Mouse (Mus musculus) cerebellum, adult 2 months (tissue): ENCODE measurements around the gene Negr1. TPM values are rescaled to one million over a fixed set of nuclear protein-coding genes. Genes with fewer than 3 reads are reported as not detected.
A peak's percentile ranks its signal among the peaks of the same experiment; 100 is the strongest.

ENCODE experiments used
- DNase-seq, 2 experiments: peaks; one replicate each; pipeline ENCODE4 v3.0.0; 2021
- H3K27ac ChIP-seq: fragments of 200-500 bp; 2 replicates; pipeline ENCODE4 v1.5.1; 2012; ENCODE audit warnings: low read length, control low read depth, inconsistent platforms; ENCODE audit not compliant: insufficient read depth
- H3K27me3 ChIP-seq: fragments of 200-500 bp; 2 replicates; pipeline ENCODE4 v1.6.1; 2012; ENCODE audit warnings: inconsistent platforms, mild to moderate bottlenecking, low read length, moderate library complexity; ENCODE audit not compliant: control insufficient read depth, insufficient read depth
- H3K4me1 ChIP-seq: fragments of 200-500 bp; 2 replicates; pipeline ENCODE4 v1.6.1; 2011; ENCODE audit warnings: low read length; ENCODE audit not compliant: control insufficient read depth, insufficient read depth
- H3K4me3 ChIP-seq: fragments of 200-500 bp; replicated peaks from 2 replicates; pipeline ENCODE3; 2011; ENCODE audit warnings: mild to moderate bottlenecking, low read depth, low read length, control low read depth; ENCODE audit not compliant: insufficient read depth
- CTCF ChIP-seq: fragments of 200-500 bp; IDR thresholded peaks from 2 replicates; pipeline ENCODE4 v1.5.1; 2011; ENCODE audit warnings: low read depth, mild to moderate bottlenecking, control low read depth, low read length, moderate library complexity, borderline replicate concordance; ENCODE audit not compliant: insufficient read depth
- POLR2A ChIP-seq: fragments of 200-500 bp; IDR thresholded peaks from 2 replicates; pipeline ENCODE4 v1.6.1; 2011; ENCODE audit warnings: low read length, control low read depth, borderline replicate concordance; ENCODE audit not compliant: insufficient read depth
- WGBS: fragments of 180-500 bp; shearing (Covaris S2); methylation state at CpG from one replicate; pipeline ENCODE4 v1.1.7; 2018; 5-methylcytosine and 5-hydroxymethylcytosine counted together
- polyA plus RNA-seq: library from polyadenylated mRNA; depleted of rRNA; stranded (reverse); fragments of >200 nt; gene quantifications from 2 replicates; pipeline ENCODE4 v1.2.3, GENCODE M21; 2012

The Negr1 gene
- polyA plus RNA-seq, 1 experiment = 83.3 TPM

DNA sequence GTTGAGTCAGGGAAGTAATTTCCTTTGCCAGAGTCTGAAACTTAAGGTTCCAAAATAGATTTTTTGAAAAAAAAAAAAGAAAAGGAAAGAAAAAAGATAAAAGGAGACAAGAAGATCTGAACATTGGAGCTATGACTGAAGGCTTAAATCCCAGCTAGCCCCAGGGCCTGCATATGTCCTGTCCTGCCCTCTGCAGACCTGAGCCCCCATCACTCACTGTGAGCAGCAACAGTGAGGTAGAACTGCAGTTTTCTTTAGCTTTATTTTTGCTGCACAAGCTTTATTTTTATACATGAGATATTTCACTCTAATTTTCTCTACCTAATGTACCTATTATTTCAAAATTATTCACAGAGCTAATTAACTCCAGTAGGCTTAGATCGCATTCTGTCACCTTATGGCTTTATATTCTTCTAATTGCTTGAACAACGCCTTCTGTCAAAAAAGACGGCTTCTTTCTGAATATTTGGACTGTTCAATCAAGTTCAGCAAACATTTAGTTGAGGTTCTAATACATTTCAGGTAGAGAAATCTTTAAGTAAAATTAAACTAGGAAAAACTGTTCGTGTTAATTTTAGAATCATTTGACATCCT lies 192.3 kb downstream of the Negr1 start:
- 67% methylated on average over 4 of the region's 4 CpGs for whole genome bisulfite sequencing
- Histone ChIP-seq H3K4me3 (no peak overlapping the region), H3K27ac (no peak overlapping the region), H3K4me1 (no peaks in the 10 kb centered on the region; the same call in 1 of the 2 replicates), H3K27me3 (no peaks in the 10 kb centered on the region)
- TF ChIP-seq POLR2A (no peak), CTCF (no peak)
- DNase-seq = no peak

DNA sequence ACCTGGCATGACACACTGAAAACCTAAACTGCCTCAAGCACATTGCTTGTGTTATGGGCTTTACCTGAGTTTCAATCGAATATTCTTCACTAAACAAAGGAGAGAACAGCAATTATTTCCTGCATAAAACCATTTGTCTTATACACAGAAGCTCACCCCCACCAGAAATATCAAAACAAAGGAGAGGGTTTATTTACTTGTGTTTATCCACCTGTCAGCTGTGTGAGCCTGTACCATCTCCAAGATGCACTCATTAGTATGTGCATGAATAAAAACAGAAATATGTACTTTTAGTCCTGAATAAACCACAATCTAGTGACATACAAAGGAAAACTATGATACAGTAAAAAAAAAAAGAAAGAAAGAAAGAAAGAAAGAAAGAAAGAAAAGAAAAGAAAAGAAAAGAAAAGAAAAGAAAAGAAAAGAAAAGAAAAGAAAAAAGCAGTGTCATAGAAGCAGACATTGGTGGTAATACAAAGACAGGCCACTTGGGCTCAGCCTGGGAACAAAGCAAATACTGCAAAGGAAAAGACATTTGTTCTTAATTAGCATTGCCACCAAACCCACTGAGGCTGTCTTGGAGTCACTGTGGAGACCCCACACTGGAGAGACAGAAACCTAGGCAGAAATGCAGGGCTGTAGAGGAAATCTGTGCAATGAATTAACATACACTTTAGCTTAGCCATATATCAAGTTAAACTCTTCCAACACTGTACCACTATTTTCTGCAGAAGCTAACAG lies 193.4 kb downstream of the Negr1 start:
- TF ChIP-seq POLR2A (no peak), CTCF (no peak)
- Histone ChIP-seq H3K4me3 (no peak overlapping the region), H3K4me1 (no peaks in the 10 kb centered on the region; the same call in 1 of the 2 replicates), H3K27ac (no peak overlapping the region), H3K27me3 (no peaks in the 10 kb centered on the region)
- 89% methylated on average over 1 of the region's 1 CpGs for WGBS
- no peak for DNase-seq

DNA sequence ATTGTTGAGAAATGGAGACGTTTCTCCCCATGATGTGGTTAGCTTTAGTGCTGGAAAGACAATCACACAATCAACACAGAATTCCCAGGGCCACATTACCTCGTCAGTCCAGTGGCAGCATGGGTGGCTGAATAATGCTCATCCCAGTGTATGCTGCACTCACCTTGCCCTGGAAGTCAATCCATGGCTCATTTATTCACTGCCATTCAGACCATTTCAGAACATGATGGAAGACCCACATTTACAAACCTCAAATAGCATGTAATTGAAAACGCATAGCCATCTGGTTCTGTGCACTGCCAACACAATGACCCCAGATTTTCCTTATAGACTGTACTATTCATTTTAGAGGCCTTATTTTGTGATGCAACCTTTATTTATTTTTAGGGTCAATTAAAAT lies 203.4 kb downstream of the Negr1 start:
- TF ChIP-seq CTCF (no peak), POLR2A (no peak)

DNA sequence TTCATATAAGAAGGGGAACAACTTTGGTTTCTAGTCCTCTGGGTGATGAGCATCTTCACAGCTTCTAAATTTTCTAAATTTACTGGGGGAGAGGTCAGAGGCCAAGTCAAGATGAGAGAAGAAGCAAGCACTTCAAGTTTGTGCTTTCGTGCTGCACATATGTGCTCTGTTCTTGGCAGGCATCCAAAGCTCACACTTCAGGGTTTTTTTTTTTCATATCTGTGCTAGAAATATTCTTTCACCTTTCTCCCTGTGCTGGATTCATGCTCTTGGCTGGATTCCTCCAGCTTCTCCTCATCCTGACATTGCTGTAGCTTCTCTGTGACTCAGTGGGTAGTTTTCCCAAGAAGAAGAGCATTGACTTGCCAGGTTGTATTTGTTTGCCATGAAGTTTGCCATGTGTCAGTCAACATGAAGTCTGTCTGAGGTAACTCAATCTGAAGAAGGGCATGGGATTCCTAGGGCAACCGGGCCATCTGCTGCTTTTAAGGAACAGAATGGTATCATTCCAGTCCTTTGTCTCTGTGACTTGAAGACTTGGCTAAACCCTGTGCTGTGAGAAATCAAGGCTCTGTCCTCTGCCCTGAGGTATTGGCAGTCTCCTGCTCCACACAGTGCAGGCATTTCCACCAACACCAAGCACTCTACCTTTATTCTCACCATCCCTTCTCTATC lies 204.7 kb downstream of the Negr1 start:
- Histone ChIP-seq H3K4me1 (peaks cover 23% of the 10 kb centered on the region), H3K4me3 (no peak overlapping the region), H3K27ac (no peak overlapping the region), H3K27me3 (no peaks in the 10 kb centered on the region)
- WGBS = 15% methylated on average over 2 of the region's 2 CpGs
- DNase-seq = peak in 1 of 2 experiments; percentile 54
- TF ChIP-seq CTCF = no peak
- TF ChIP-seq POLR2A = no peak

More for the DNA sequence above, 203.4 kb downstream of the Negr1 start:
- Histone ChIP-seq H3K4me3 (no peak overlapping the region), H3K27me3 (no peaks in the 10 kb centered on the region), H3K27ac (no peak overlapping the region), H3K4me1 (peaks cover 23% of the 10 kb centered on the region)
- DNase-seq = no peak
- 60% methylated on average over 3 of the region's 3 CpGs for WGBS

DNA sequence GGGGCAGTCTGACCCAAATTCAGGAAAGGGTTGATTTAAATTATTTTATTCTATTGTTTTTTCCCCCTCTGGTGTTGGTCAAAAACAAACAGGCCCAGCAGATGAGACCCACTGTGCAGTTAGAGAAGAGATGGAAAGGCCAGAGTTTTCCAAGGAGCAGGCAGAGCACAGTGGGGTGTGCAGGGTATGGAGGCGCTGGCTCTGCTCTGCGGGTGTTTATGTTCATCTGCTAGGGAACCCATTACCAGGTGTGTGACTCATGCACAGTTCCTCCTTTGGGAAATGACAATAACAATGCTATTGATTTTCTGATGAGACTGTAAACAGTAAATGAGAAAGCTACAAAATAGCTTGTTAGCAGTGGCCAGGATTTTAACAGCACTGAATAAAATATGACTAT lies 210.0 kb downstream of the Negr1 start:
- Histone ChIP-seq H3K4me1 (peaks cover 19% of the 10 kb centered on the region), H3K27ac (peak overlapping the region; percentile 2; the same call in 1 of the 2 replicates), H3K27me3 (no peaks in the 10 kb centered on the region), H3K4me3 (no peak overlapping the region)
- peak in 1 of 2 experiments; percentile 51 for DNase-seq
- WGBS = 34% methylated on average over 2 of the region's 2 CpGs
- TF ChIP-seq CTCF (no peak), POLR2A (no peak)

DNA sequence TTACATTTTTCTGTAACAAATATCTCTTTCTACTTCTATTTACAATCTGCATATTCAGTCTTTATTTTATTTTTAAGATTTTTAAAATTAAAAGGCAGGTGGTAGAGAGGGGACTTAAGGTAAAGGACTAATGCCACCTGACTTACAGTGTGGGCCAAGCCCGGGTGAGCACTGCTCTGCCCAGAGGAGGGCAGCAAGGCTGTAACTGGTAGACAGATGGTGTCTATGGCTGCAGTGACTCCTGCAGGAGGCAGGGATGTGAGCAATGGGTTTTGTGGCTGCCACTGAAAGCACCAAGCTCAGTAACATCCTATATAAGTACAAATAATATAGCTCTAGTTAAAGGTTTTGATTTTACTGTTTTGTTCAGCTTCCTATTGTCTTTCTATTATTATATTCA lies 210.5 kb downstream of the Negr1 start:
- no peaks in the 10 kb centered on the region for H3K27me3 ChIP-seq
- 9% methylated on average over 1 of the region's 1 CpGs for WGBS
- H3K27ac ChIP-seq = no peak overlapping the region
- no peak for TF ChIP-seq POLR2A
- peak; percentile 90 for TF ChIP-seq CTCF
- DNase-seq = peak; percentile 60 to 80
- H3K4me3 ChIP-seq = no peak overlapping the region
- H3K4me1 ChIP-seq = peaks cover 17% of the 10 kb centered on the region

DNA sequence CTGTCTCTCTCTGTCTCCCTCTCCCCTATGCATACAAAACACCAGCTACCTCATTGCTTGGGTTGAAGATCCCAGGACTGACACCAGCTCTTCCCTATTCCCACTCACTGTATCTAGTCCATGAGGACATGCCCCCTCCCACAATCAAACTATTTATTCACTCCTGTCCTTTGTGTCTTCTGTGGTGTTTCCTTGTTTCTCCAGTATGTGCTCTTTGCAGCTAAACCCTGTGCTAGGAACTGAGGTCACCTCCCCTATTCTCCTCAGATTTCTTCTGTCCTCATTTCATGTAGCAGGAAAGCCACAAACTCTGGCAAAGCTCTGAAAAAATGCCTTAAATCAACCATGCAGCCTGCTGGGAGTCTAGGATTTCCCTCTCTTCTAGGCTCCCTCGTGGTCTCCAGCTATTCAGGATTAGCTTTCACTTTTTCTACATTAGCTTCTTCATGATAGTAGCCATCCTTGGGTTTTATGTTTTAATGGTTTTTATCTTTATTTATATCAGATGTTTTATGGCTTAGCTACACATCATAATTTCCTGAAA lies 222.8 kb downstream of the Negr1 start:
- H3K27me3 ChIP-seq = no peaks in the 10 kb centered on the region
- no peak overlapping the region for H3K4me3 ChIP-seq
- TF ChIP-seq POLR2A = no peak
- TF ChIP-seq CTCF = no peak
- whole genome bisulfite sequencing = 15% methylated on average over 1 of the region's 1 CpGs
- H3K27ac ChIP-seq = peak overlapping the region; percentile 7; the same call in 1 of the 2 replicates
- DNase-seq = no peak
- H3K4me1 ChIP-seq = peaks cover 7% of the 10 kb centered on the region
